Mouse (Mus musculus) skeletal muscle tissue, postnatal 0 days (tissue): ENCODE results near the gene Ghrl. TPM values are rescaled to one million over a fixed set of nuclear protein-coding genes. Genes with fewer than 3 reads are reported as not detected.

Source experiments
- microRNA-seq, 2 experiments: library from miRNA; unstranded; fragments of <30 nt; microRNA quantifications; one replicate each; pipeline ENCODE4; 2016
- polyA plus RNA-seq: library from polyadenylated mRNA; unstranded; fragments of >200 nt; fragmentation: Nextera tagmentation; extraction: Ambion mirVana; gene quantifications from 2 replicates; pipeline ENCODE4 v1.2.1, GENCODE M21; 2015

Ghrl gene
- polyA plus RNA-seq = 0.27 and 0.30 TPM in 2 replicates

DNA sequence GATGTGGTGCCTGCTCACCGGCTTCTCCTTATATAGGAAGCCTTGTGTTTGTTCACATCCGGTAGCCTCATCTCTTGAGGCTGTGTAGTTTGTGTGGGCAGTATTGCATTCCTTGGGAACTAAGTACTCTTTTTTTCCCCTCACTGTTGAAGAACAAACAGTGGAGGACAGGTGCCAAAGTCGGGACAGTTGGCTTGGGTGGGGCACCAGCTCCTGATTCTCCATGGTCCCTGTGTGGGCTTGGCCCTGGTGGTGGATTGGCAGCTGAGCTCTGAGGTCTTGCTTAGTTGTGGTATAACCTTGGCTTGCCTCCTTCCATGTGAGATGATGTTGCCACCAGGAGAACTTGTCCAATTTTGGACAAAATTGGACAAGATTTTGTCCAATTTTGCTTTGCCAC lies at the start of gene Ghrl:
Gene Ghrl (minus strand): TSS at position 3 of the 400 bp plus-strand sequence.

DNA sequence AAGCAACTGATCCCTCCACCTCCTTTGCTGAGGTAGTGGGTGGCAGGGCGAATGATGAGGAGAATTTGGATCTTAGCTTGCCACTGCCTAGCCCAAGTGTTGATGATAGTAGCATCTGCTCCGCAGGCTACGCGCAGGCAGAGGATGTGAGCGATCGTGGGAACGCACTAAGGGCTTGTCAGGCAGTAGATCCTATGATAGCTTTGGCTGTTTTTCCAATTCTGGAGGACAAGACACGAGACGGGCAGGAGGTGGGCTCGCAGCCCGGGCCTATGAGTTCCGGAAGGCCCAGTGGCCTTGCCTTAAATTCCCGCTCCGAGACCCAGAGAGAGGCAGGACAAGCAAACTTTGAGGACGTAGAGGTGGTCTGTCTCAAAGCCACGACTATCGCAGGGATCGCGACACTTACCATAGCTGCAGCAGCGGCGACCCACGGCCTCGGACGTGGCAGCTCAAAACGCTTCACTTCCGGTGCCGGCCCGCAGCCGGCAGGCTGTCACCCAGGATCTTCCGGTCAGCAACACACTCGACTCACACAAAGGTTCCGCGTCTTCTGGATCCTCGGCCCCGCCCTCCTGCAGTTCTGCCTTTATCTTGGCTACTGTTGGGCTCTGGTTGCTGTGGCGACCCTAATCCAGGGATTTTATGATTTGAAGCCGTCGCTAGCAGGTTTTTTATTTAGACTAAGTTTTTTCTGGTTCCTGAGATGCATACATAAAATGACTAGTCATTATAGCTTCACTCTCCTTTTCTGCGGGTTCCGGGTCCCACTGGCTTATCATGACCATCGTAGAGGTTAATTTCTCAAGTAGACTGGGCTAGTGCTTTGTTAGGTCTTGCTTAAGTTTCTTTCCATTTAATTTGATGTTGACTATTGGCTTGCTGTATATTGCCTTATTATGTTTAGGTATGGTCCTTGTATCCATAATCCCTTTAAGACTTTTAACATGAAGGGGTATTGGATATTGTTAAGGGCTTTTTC lies 20.8 kb upstream of the Ghrl start, which contains the start of gene Sec13:
Gene Sec13 (minus strand): TSS at position 508 of the 982 bp plus-strand sequence.

DNA sequence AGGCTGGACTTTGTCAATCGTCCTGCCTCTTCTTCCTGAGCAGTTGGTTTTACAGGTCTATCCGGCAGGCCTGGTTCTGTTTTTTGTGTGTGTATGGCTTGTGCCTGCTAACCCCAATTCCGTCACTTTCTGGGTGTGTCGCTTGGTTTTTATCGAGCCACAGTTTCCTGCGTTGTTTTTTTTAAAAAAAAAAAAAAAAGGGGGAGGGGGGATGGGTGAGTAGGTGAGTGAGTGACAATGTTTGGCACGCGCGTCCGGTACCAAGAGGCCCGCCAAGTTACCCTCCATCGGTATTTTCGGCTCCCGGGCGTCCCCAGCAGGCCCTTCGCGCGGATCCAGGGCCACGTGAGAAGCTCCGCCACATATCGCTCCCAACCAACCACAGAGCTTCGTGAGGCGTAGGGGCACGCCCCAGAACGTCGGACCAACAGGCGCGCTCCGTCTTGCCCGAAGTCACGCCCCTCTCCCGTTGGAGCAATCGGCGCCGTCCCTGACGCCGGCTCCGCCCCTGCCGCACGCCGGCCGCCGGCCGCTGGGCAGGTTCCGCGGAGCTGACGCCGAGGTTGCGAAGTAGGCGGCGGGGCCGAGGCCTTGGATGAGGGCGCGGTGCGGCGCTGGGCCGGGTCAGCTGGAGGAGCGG lies 23.0 kb downstream of the Ghrl start, which contains the start of gene Tatdn2:
Gene Tatdn2 (plus strand): TSS at position 469 of the 640 bp plus-strand sequence.

Small RNA genes within 50 kb of the gene (microRNA-seq; reads per million reads assigned to microRNA genes)
- gene Mir7042 = 0 to 0.61 reads per million in 2 experiments

Other genes starting within 250 kb of the Ghrl start
- gene Il17rc, start 248.5 kb downstream of the Ghrl start, polyA plus RNA-seq = 12.8 and 17.1 TPM in 2 replicates
- 25.2 and 33.4 TPM in 2 replicates for gene Creld1, start 236.6 kb downstream of the Ghrl start, polyA plus RNA-seq
- gene Prrt3, start 217.9 kb downstream of the Ghrl start, polyA plus RNA-seq = 0.41 and 0.55 TPM in 2 replicates
- gene Emc3, start 188.2 kb downstream of the Ghrl start, polyA plus RNA-seq = 61.7 and 73.1 TPM in 2 replicates
- 1.5 and 1.7 TPM in 2 replicates for gene Fancd2, start 188.2 kb downstream of the Ghrl start, polyA plus RNA-seq
- gene Fancd2os, start 119.2 kb downstream of the Ghrl start, polyA plus RNA-seq = not detected in 2 replicates
- 143 and 159 TPM in 2 replicates for gene Brk1, start 115.1 kb downstream of the Ghrl start, polyA plus RNA-seq
- 14.9 and 16.5 TPM in 2 replicates for gene Vhl, start 95.9 kb downstream of the Ghrl start, polyA plus RNA-seq
- gene Irak2, start 81.4 kb downstream of the Ghrl start, polyA plus RNA-seq = 5.6 and 5.9 TPM in 2 replicates
- 0.47 and 0.89 TPM in 2 replicates for gene Tatdn2, start 22.8 kb downstream of the Ghrl start, polyA plus RNA-seq
- 120 and 147 TPM in 2 replicates for gene Sec13, start 20.9 kb upstream of the Ghrl start, polyA plus RNA-seq